In the genomic region with DNA sequence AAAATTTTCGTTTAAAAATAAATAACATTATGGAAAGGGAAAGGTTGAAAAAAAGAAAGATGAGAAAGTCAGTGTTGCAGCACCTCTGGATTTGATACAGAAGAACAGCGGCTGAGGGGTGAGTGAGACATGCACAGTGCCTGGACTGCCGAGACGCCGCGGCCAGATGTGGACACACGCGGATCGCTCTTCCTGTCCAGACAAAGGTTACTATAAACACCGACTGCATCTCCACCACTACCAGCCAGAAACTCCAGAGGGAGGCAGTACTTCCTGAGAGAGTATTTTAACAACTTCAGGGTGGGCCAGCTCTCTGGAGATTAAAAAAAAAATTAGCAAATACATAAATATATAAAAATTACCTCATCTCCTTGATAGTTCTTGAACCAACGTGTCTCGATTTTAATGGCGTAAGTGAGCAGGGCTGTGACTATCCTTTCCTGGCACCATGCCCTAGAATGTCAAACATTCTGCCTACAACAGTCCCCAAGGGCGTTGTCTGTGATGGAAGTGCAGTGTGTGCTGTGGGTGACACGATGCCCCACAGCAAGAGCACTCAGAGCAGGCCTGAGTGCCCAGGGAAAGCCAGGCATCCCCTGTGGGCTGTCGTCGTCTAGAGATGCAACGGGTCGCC, we compare ENCODE assay signal across 18 mouse cellular contexts. TPM values are rescaled to one million over a fixed set of nuclear protein-coding genes. Genes with fewer than 3 reads are reported as not detected.
A peak's percentile ranks its signal among the peaks of the same experiment; 100 is the strongest.
DNase-seq lines count a peak whose midpoint lies in the region; ATAC-seq and TF ChIP-seq lines count a peak whose summit lies in the region.
"Had no signal": no experiment of that assay in that cellular context is flagged by ENCODE, and none has a peak within 500 bp of the region (broad histone marks: within the 10 kb centered on the region; RNA-seq: fewer than 3 reads in every experiment).

No protein-coding gene starts in this region.

- H3K9ac ChIP-seq in heart, embryonic 16.5 days (ENCODE audit: low read length): peak overlapping the region; percentile 18; the same call in 1 of the 2 replicates
- no peak overlapping the region for H3K9ac ChIP-seq in liver, postnatal 0 days (replicated peaks)
- no peak overlapping the region for H3K9ac ChIP-seq in liver, embryonic 12.5 days
- H3K9ac ChIP-seq: forebrain, embryonic 15.5 days; limb, embryonic 12.5 days; liver, embryonic 15.5 days had no signal

- TF ChIP-seq CTCF in liver, postnatal 0 days (IDR thresholded peaks at IDR 0.05; ENCODE audit: low read depth): peak; percentile 14; the same call in 1 of the 2 replicates

- H3K4me2 ChIP-seq in heart, embryonic 16.5 days (ENCODE audit: low read depth, low read length): 0 out of 2 replicates have a peak overlapping the region, but pooled peaks have one; percentile 0
- H3K4me2 ChIP-seq in liver, postnatal 0 days (ENCODE audit: low read depth, low read length): no peak overlapping the region
- no peak overlapping the region for H3K4me2 ChIP-seq in liver, embryonic 12.5 days
- H3K4me2 ChIP-seq: forebrain, embryonic 15.5 days; limb, embryonic 12.5 days; liver, embryonic 15.5 days had no signal

- no peaks in the 10 kb centered on the region for H3K9me3 ChIP-seq in heart, embryonic 16.5 days (replicated peaks; ENCODE audit: control insufficient read depth, low read length)
- H3K9me3 ChIP-seq in liver, postnatal 0 days (ENCODE audit: low read length): no peaks in the 10 kb centered on the region
- no peaks in the 10 kb centered on the region for H3K9me3 ChIP-seq in liver, embryonic 12.5 days (replicated peaks)
- H3K9me3 ChIP-seq: forebrain, embryonic 15.5 days; limb, embryonic 12.5 days; liver, embryonic 15.5 days; midbrain, embryonic 10.5 days had no signal

- no peak for TF ChIP-seq EP300 in liver, postnatal 0 days (IDR thresholded peaks at IDR 0.05; ENCODE audit: low read depth)

- peak overlapping the region; percentile 60 for H3K27ac ChIP-seq in heart, embryonic 16.5 days (ENCODE audit: low read length)
- no peak overlapping the region for H3K27ac ChIP-seq in liver, postnatal 0 days (ENCODE audit: low read depth)
- H3K27ac ChIP-seq in liver, embryonic 12.5 days: no peak overlapping the region
- H3K27ac ChIP-seq: forebrain, embryonic 15.5 days; limb, embryonic 12.5 days; liver, embryonic 15.5 days; midbrain, embryonic 10.5 days had no signal

- H3K4me3 ChIP-seq in heart, embryonic 16.5 days (ENCODE audit: low read length): no peak overlapping the region
- no peak overlapping the region for H3K4me3 ChIP-seq in liver, postnatal 0 days (ENCODE audit: low read depth, low read length)
- no peak overlapping the region for H3K4me3 ChIP-seq in liver, embryonic 12.5 days
- H3K4me3 ChIP-seq: erythroblast, embryonic 14.5 days; forebrain, embryonic 15.5 days; limb, embryonic 12.5 days; liver, embryonic 15.5 days; midbrain, embryonic 10.5 days had no signal

- DNase-seq in adrenal gland, postnatal 14 days: peak; percentile 49
- DNase-seq in adrenal gland, adult 2 months: no peak
- DNase-seq in heart, adult 11 months: no peak
- DNase-seq in liver, postnatal 0 days: no peak
- peak; percentile 65 to 72 for DNase-seq in lung, postnatal 4 days
- DNase-seq in cerebellum, adult 9-10 months: no peak
- DNase-seq: cerebellum, postnatal 25 days; kidney, adult 18-20 months; right cerebral cortex, adult 18-20 months; thymus, adult 18-20 months had no signal

- H3K27me3 ChIP-seq in heart, embryonic 16.5 days (ENCODE audit: control insufficient read depth, insufficient read depth, low read length): no peaks in the 10 kb centered on the region
- H3K27me3 ChIP-seq in liver, postnatal 0 days (ENCODE audit: insufficient read depth, low read length): no peaks in the 10 kb centered on the region
- no peaks in the 10 kb centered on the region for H3K27me3 ChIP-seq in liver, embryonic 12.5 days (replicated peaks)
- H3K27me3 ChIP-seq: forebrain, embryonic 15.5 days; limb, embryonic 12.5 days; liver, embryonic 15.5 days had no signal

- WGBS in heart, embryonic 16.5 days: 41% methylated on average over 19 of the region's 19 CpGs
- WGBS in liver, postnatal 0 days (ENCODE audit: insufficient replicate concordance): 80% methylated on average over 19 of the region's 19 CpGs
- WGBS in liver, embryonic 12.5 days (ENCODE audit: insufficient replicate concordance): 85% methylated on average over 19 of the region's 19 CpGs

- peaks cover 18% of the 10 kb centered on the region for H3K36me3 ChIP-seq in heart, embryonic 16.5 days (ENCODE audit: control insufficient read depth, insufficient read depth)
- peaks cover 25% of the 10 kb centered on the region; the same call in 1 of the 2 replicates for H3K36me3 ChIP-seq in liver, postnatal 0 days (replicated peaks; ENCODE audit: insufficient read depth, low read length)
- peaks cover 82% of the 10 kb centered on the region for H3K36me3 ChIP-seq in liver, embryonic 12.5 days

- H3K4me1 ChIP-seq in heart, embryonic 16.5 days (ENCODE audit: control insufficient read depth, insufficient read depth, low read length): peaks cover 8% of the 10 kb centered on the region
- H3K4me1 ChIP-seq in liver, postnatal 0 days (ENCODE audit: insufficient read depth): peaks cover 2% of the 10 kb centered on the region; the same call in 1 of the 2 replicates
- 0 out of 2 replicates have a peak, but pooled peaks cover 3% of the 10 kb centered on the region for H3K4me1 ChIP-seq in liver, embryonic 12.5 days
- H3K4me1 ChIP-seq: forebrain, embryonic 15.5 days; limb, embryonic 12.5 days had no signal

- peak; percentile 92 for ATAC-seq in heart, embryonic 16.5 days (replicated peaks; ENCODE audit: extremely low read depth, insufficient read depth, low FRiP score)
- no peak for ATAC-seq in liver, postnatal 0 days
- no peak for ATAC-seq in liver, embryonic 12.5 days
- ATAC-seq: forebrain, embryonic 15.5 days; hindbrain, embryonic 16.5 days had no signal

RNA-seq across cellular contexts. Expression of gene Ext2, which starts 25.1 kb away (rescaled TPM):
- 78.2 and 90.1 TPM in 2 replicates for total RNA-seq in adrenal gland, postnatal 14 days (2021)
- 10 to 100 TPM; 94.2 to 94.9 TPM for total RNA-seq in adrenal gland, adult 2 months (2021)
- 33.0 and 43.5 TPM in 2 replicates for polyA plus RNA-seq in adrenal gland, adult 2 months (2012; rRNA removed)
- 70.1 and 70.6 TPM in 2 replicates for polyA plus RNA-seq in heart, embryonic 16.5 days (2015; fragmentation: Nextera tagmentation; extraction: Ambion mirVana)
- polyA plus RNA-seq in liver, postnatal 0 days (2015; fragmentation: Nextera tagmentation; extraction: Ambion mirVana): 22.6 TPM in 2 replicates
- polyA plus RNA-seq in liver, embryonic 12.5 days (2016; fragmentation: Nextera tagmentation; extraction: Ambion mirVana): 43.9 and 47.0 TPM in 2 replicates

RNA-seq across cellular contexts. Expression of gene Accs, which starts 52.5 kb away (rescaled TPM):
- total RNA-seq in adrenal gland, postnatal 14 days (2021): 6.7 and 11.6 TPM in 2 replicates
- 1 to 10 TPM; 8.9 to 9.6 TPM for total RNA-seq in adrenal gland, adult 2 months (2021)
- 15.2 and 16.7 TPM in 2 replicates for polyA plus RNA-seq in adrenal gland, adult 2 months (2012; rRNA removed)
- polyA plus RNA-seq in heart, embryonic 16.5 days (2015; fragmentation: Nextera tagmentation; extraction: Ambion mirVana): 5.6 and 6.3 TPM in 2 replicates
- 1.3 and 1.6 TPM in 2 replicates for polyA plus RNA-seq in liver, postnatal 0 days (2015; fragmentation: Nextera tagmentation; extraction: Ambion mirVana)
- 1.4 and 2.3 TPM in 2 replicates for polyA plus RNA-seq in liver, embryonic 12.5 days (2016; fragmentation: Nextera tagmentation; extraction: Ambion mirVana)
- polyA plus RNA-seq: erythroblast, embryonic 14.5 days had no signal

Comparison
In these comparisons a context has a peak if more than half of its experiments do, and no peak if none do; other contexts are left out.
1. DNase-seq: peak in adrenal gland, postnatal 14 days (single experiment) and lung, postnatal 4 days (2 of 2); none in adrenal gland, adult 2 months (single experiment), heart, adult 11 months (single experiment), liver, postnatal 0 days (single experiment) and cerebellum, adult 9-10 months (single experiment).